In genomic region chr11:112781035-112781911, GRCm38 (mm10) we compare ENCODE assay signal across 8 mouse cellular contexts. TPM values are rescaled to one million over a fixed set of nuclear protein-coding genes. Genes with fewer than 3 reads are reported as not detected.
DNase-seq lines count a peak whose midpoint lies in the region; ATAC-seq and TF ChIP-seq lines count a peak whose summit lies in the region.

No protein-coding gene starts in this region.

- DNase-seq in heart, adult 11 months = peak; percentile 94
- DNase-seq in heart, adult 8-10 months (ENCODE audit: low spot score) = no peak
- peak; percentile 82 for DNase-seq in forebrain, embryonic 11.5 days (ENCODE audit: low spot score)
- DNase-seq in heart, postnatal 0 days (ENCODE audit: low spot score) = peak; percentile 20
- DNase-seq in layer of hippocampus, adult 2 months (ENCODE audit: low spot score in 2 of 2) = peak; percentile 67 to 80
- peak; percentile 24 for DNase-seq in liver, postnatal 0 days
- DNase-seq in right cerebral cortex, adult 2 months (ENCODE audit: low spot score in 2 of 2) = peak; percentile 77 to 82
- no peak for DNase-seq in thymus, postnatal 0 days (ENCODE audit: low spot score)

- H3K4me2 ChIP-seq in forebrain, embryonic 11.5 days (ENCODE audit: low read depth, low read length, severe bottlenecking) = peak overlapping the region; percentile 87
- peak overlapping the region; percentile 66 for H3K4me2 ChIP-seq in heart, postnatal 0 days (ENCODE audit: low read depth, low read length)
- H3K4me2 ChIP-seq in liver, postnatal 0 days (ENCODE audit: low read depth, low read length) = peak overlapping the region; percentile 71

- no peaks in the 10 kb centered on the region for H3K27me3 ChIP-seq in forebrain, embryonic 11.5 days (ENCODE audit: control insufficient read depth, insufficient read depth, low read length)
- peaks cover 96% of the 10 kb centered on the region for H3K27me3 ChIP-seq in heart, postnatal 0 days (ENCODE audit: control insufficient read depth, insufficient read depth, low read length)
- H3K27me3 ChIP-seq in liver, postnatal 0 days (ENCODE audit: insufficient read depth, low read length) = peaks cover 80% of the 10 kb centered on the region

- peak overlapping the region; percentile 97 for H3K9ac ChIP-seq in forebrain, embryonic 11.5 days (ENCODE audit: low read length)
- no peak overlapping the region for H3K9ac ChIP-seq in heart, postnatal 0 days (replicated peaks; ENCODE audit: low read depth, low read length)
- H3K9ac ChIP-seq in liver, postnatal 0 days (replicated peaks) = no peak overlapping the region

- no peaks in the 10 kb centered on the region for H3K9me3 ChIP-seq in forebrain, embryonic 11.5 days (ENCODE audit: control insufficient read depth, low read length)
- no peaks in the 10 kb centered on the region for H3K9me3 ChIP-seq in heart, postnatal 0 days (replicated peaks; ENCODE audit: control insufficient read depth, low read length)
- no peaks in the 10 kb centered on the region for H3K9me3 ChIP-seq in liver, postnatal 0 days (ENCODE audit: low read length)

- peak; percentile 62 for ATAC-seq in forebrain, embryonic 11.5 days (replicated peaks; ENCODE audit: low FRiP score)
- no peak for ATAC-seq in heart, postnatal 0 days (ENCODE audit: insufficient read depth, low read depth)
- ATAC-seq in liver, postnatal 0 days = peak; percentile 43; the same call in 1 of the 2 replicates

- peak overlapping the region; percentile 88 for H3K27ac ChIP-seq in forebrain, embryonic 11.5 days (ENCODE audit: low read depth, low read length)
- H3K27ac ChIP-seq in heart, postnatal 0 days (ENCODE audit: low read depth) = peak overlapping the region; percentile 49
- peak overlapping the region; percentile 82 for H3K27ac ChIP-seq in layer of hippocampus, adult 2 months
- no peak overlapping the region for H3K27ac ChIP-seq in liver, postnatal 0 days (ENCODE audit: low read depth)

- WGBS in forebrain, embryonic 11.5 days = under 1% methylated on average over 47 of the region's 49 CpGs
- WGBS in heart, postnatal 0 days = under 1% methylated on average over 49 of the region's 49 CpGs
- 1% methylated on average over 49 of the region's 49 CpGs for WGBS in liver, postnatal 0 days (ENCODE audit: insufficient replicate concordance)

- no peaks in the 10 kb centered on the region; the same call in 1 of the 2 replicates for H3K36me3 ChIP-seq in forebrain, embryonic 11.5 days (ENCODE audit: control insufficient read depth, insufficient read depth, low read length)
- H3K36me3 ChIP-seq in heart, postnatal 0 days (replicated peaks; ENCODE audit: control insufficient read depth, insufficient read depth, low read length) = no peaks in the 10 kb centered on the region
- H3K36me3 ChIP-seq in liver, postnatal 0 days (replicated peaks; ENCODE audit: insufficient read depth, low read length) = no peaks in the 10 kb centered on the region

- TF ChIP-seq CTCF in heart, postnatal 0 days (IDR thresholded peaks at IDR 0.05; ENCODE audit: low read depth) = no peak
- TF ChIP-seq CTCF in layer of hippocampus, adult 2 months (conservative IDR thresholded peaks at IDR 0.05) = no peak
- TF ChIP-seq CTCF in liver, postnatal 0 days (IDR thresholded peaks at IDR 0.05; ENCODE audit: low read depth) = no peak

- peak overlapping the region; percentile 90 for H3K4me3 ChIP-seq in forebrain, embryonic 11.5 days (ENCODE audit: low read depth, low read length)
- peak overlapping the region; percentile 59 for H3K4me3 ChIP-seq in heart, postnatal 0 days (ENCODE audit: low read depth, low read length)
- H3K4me3 ChIP-seq in layer of hippocampus, adult 2 months = peak overlapping the region; percentile 66
- peak overlapping the region; percentile 55 for H3K4me3 ChIP-seq in liver, postnatal 0 days (ENCODE audit: low read depth, low read length)

- no peak for TF ChIP-seq EP300 in heart, postnatal 0 days (IDR thresholded peaks at IDR 0.05; ENCODE audit: low read depth)
- no peak for TF ChIP-seq EP300 in liver, postnatal 0 days (IDR thresholded peaks at IDR 0.05; ENCODE audit: low read depth)

- H3K4me1 ChIP-seq in forebrain, embryonic 11.5 days (replicated peaks; ENCODE audit: control insufficient read depth, insufficient read depth, low read length) = peaks cover 31% of the 10 kb centered on the region; the same call in 1 of the 2 replicates
- H3K4me1 ChIP-seq in heart, postnatal 0 days (ENCODE audit: control insufficient read depth, insufficient read depth) = no peaks in the 10 kb centered on the region
- H3K4me1 ChIP-seq in liver, postnatal 0 days (ENCODE audit: insufficient read depth) = peaks cover 5% of the 10 kb centered on the region

RNA-seq across cellular contexts. Expression of gene Sox9, which starts 0.8 kb away (rescaled TPM):
- total RNA-seq in heart, adult 8-10 months (2022) = 1 to 10 TPM; 1.2 to 2.2 (median 1.6) TPM
- 165 and 180 TPM in 2 replicates for polyA plus RNA-seq in forebrain, embryonic 11.5 days (2014; fragmentation: Nextera tagmentation; extraction: Ambion mirVana)
- total RNA-seq in heart, postnatal 0 days (2014; rRNA removed; ENCODE audit: low replicate concordance) = 0.50 and 3.4 TPM in 2 replicates
- 9.5 and 10.5 TPM in 2 replicates for polyA plus RNA-seq in heart, postnatal 0 days (2015; fragmentation: Nextera tagmentation; extraction: Ambion mirVana)
- total RNA-seq in layer of hippocampus, adult 2 months (2021) = 10 to 100 TPM; 27.7 to 31.5 TPM
- polyA plus RNA-seq in liver, postnatal 0 days (2015; fragmentation: Nextera tagmentation; extraction: Ambion mirVana) = 2.5 TPM in 2 replicates
- polyA plus RNA-seq in thymus, postnatal 0 days (2015; fragmentation: Nextera tagmentation; extraction: Ambion mirVana) = 6.0 and 7.2 TPM in 2 replicates

Comparison
In these comparisons a context has a peak if more than half of its experiments do, and no peak if none do; other contexts are left out.
1. DNase-seq: peak in heart, adult 11 months (single experiment), forebrain, embryonic 11.5 days (single experiment), heart, postnatal 0 days (single experiment), layer of hippocampus, adult 2 months (2 of 2), liver, postnatal 0 days (single experiment) and right cerebral cortex, adult 2 months (2 of 2); none in heart, adult 8-10 months (single experiment) and thymus, postnatal 0 days (single experiment).
2. RNA of gene Sox9, which starts 0.8 kb away (polyA plus RNA-seq): 165 to 180 TPM in forebrain, embryonic 11.5 days; 9.5 to 10.5 TPM in heart, postnatal 0 days, 6.0 to 7.2 TPM in thymus, postnatal 0 days and 2.5 TPM in liver, postnatal 0 days; every median in the first group is over 10 times any median in the second.
3. Peak in every context shown above with its lines, with median percentiles within 50 percentile points of each other: H3K4me2 ChIP-seq and H3K4me3 ChIP-seq.